Mouse (Mus musculus) midbrain, embryonic 11.5 days (tissue): ENCODE measurements at regions not wholly inside any gene's neighbourhood (a gene's known extent, or its start where the extent isn't known, plus 50 kb on each side); places are given as distances from the start of the nearest gene placed in this dataset.
A peak's percentile ranks its signal among the peaks of the same experiment; 100 is the strongest.

Experiments
- ATAC-seq: fragments of 200-750 bp; cut with Nextera tagmentation; 2 replicates; pipeline ENCODE4 v1.8.0; 2017; ENCODE audit warnings: moderate TSS enrichment, moderate library complexity; ENCODE audit not compliant: low FRiP score
- DNase-seq: peaks from one replicate; pipeline ENCODE4 v3.0.0; 2015; ENCODE audit warnings: low spot score; ENCODE audit errors: missing footprints
- H3K27ac ChIP-seq: fragments of 300-500 bp; sonication (generic); 2 replicates; pipeline ENCODE4 v1.5.1; 2014; ENCODE audit warnings: low read depth, low read length
- H3K27me3 ChIP-seq: fragments of 300-500 bp; sonication (generic); 2 replicates; pipeline ENCODE4 v1.6.1; 2014; ENCODE audit warnings: mild to moderate bottlenecking, low read length, moderate library complexity, mixed read lengths; ENCODE audit not compliant: control insufficient read depth, insufficient read depth
- H3K36me3 ChIP-seq: fragments of 300-500 bp; sonication (generic); 2 replicates; pipeline ENCODE4 v1.6.1; 2014; ENCODE audit warnings: mild to moderate bottlenecking, low read length, moderate library complexity, mixed read lengths; ENCODE audit not compliant: control insufficient read depth, insufficient read depth
- H3K4me1 ChIP-seq: fragments of 300-500 bp; sonication (generic); 2 replicates; pipeline ENCODE4 v1.6.1; 2014; ENCODE audit warnings: low read length; ENCODE audit not compliant: control insufficient read depth, insufficient read depth
- H3K4me2 ChIP-seq: fragments of 300-500 bp; sonication (generic); 2 replicates; pipeline ENCODE4 v1.6.1; 2014; ENCODE audit warnings: mild to moderate bottlenecking, moderate library complexity
- H3K4me3 ChIP-seq: fragments of 300-500 bp; sonication (generic); 2 replicates; pipeline ENCODE4 v1.5.1; 2014; ENCODE audit warnings: low read depth, low read length
- H3K9ac ChIP-seq: fragments of 300-500 bp; sonication (generic); 2 replicates; pipeline ENCODE4 v1.6.1; 2014; ENCODE audit warnings: low read length
- H3K9me3 ChIP-seq: fragments of 300-500 bp; sonication (generic); 2 replicates; pipeline ENCODE4 v1.6.1; 2016; ENCODE audit warnings: low read length; ENCODE audit not compliant: control insufficient read depth
- WGBS: fragments of 180-500 bp; shearing (Covaris S2); extraction: QIAGEN DNeasy Blood & Tissue Kit; methylation state at CpG from one replicate; pipeline ENCODE4 v1.1.7; 2014; 5-methylcytosine and 5-hydroxymethylcytosine counted together

DNA sequence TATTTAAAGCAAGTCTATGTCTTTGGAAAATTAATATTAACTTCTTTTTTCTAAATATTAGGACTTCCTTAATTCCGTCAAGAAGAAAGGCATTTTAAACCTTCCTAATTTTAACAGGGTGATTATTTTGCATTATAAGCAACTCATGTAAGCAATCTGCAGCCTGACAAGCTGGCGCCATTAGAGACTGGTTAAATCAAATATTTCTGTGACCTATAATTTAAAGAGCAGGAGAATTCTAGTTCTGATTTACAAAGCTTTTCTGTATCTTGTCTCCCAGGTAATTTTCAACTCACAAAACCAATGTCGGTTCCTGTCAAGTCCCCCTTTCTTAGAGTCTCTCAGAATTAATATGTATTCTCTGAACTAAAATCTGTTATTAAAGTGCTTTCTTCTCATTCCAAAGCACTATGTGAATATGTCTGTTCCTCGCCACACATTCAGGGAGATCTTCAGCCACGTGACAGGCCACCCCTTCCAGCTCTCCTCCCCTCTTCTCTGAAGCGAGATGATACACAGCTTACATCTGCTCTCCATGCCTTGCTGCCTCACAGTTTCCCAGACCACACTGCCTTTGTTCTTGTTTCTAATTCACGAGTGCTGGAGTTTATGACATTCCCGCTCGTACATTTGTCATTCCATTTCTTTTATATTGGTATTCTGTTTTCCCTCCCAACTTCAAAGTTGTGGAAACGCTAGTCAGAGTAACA lies 244.0 kb upstream of the Zic1 start:
- no peak overlapping the region for H3K4me3 ChIP-seq
- 53% methylated on average over 10 of the region's 10 CpGs for WGBS
- no peaks in the 10 kb centered on the region for H3K36me3 ChIP-seq
- peak; percentile 66; the same call in 1 of the 2 replicates for ATAC-seq
- H3K9ac ChIP-seq = no peak overlapping the region
- DNase-seq = peak; percentile 85
- H3K27ac ChIP-seq = no peak overlapping the region
- no peaks in the 10 kb centered on the region for H3K27me3 ChIP-seq
- no peak overlapping the region for H3K4me2 ChIP-seq
- no peaks in the 10 kb centered on the region for H3K9me3 ChIP-seq
- no peaks in the 10 kb centered on the region for H3K4me1 ChIP-seq

DNA sequence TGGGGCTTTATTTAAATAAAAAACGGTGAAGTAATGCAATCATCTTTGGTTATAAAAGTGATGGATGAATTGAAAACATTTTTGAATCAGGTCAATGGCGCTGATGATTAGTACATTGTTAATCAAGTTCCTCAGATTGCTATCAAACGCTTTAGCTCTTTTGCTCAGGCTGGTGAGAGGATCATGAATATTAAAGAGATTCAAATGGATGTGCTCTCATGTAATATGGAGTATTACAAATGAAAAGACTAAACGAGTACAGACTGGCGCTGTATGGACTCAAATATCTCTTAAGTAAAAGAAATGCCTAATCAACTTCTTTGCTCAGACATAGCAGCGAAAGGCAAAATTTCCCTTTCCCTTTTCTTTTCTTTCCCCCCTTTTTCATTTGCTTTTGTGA lies 236.1 kb upstream of the Zic1 start:
- no peak overlapping the region for H3K4me3 ChIP-seq
- no peaks in the 10 kb centered on the region for H3K9me3 ChIP-seq
- DNase-seq (no peak), ATAC-seq (no peak)
- no peak overlapping the region for H3K9ac ChIP-seq
- no peak overlapping the region for H3K4me2 ChIP-seq
- no peaks in the 10 kb centered on the region for H3K4me1 ChIP-seq
- no peaks in the 10 kb centered on the region for H3K36me3 ChIP-seq
- H3K27me3 ChIP-seq = no peaks in the 10 kb centered on the region
- 78% methylated on average over 6 of the region's 6 CpGs for WGBS
- no peak overlapping the region for H3K27ac ChIP-seq

DNA sequence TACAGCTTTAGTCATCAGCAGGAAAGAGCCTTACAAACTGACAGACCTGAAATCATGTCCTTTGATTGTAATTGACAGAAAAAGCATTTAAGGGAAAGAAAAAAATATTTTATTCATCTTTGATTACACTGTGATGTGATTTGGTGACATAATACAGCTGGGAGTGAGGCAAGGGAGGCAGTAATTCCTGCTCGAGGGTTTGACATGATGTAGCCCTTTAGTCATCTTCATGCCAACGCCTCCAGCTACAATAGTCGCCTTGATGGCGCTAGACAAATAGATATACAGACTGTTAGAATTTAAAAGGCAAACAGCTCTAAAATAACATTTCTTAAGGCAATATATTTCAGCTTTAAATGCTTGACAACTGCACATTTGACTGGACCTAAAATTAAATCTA lies 226.3 kb upstream of the Zic1 start:
- no peak overlapping the region for H3K27ac ChIP-seq
- no peaks in the 10 kb centered on the region for H3K27me3 ChIP-seq
- no peaks in the 10 kb centered on the region for H3K36me3 ChIP-seq
- 69% methylated on average over 4 of the region's 4 CpGs for WGBS
- DNase-seq (no peak), ATAC-seq (no peak)
- no peaks in the 10 kb centered on the region for H3K4me1 ChIP-seq
- H3K9me3 ChIP-seq = no peaks in the 10 kb centered on the region
- no peak overlapping the region for H3K4me2 ChIP-seq
- H3K4me3 ChIP-seq = no peak overlapping the region
- no peak overlapping the region for H3K9ac ChIP-seq

GRCm38 (mm10) chr9:91588756-91589155 lies 223.1 kb upstream of the Zic1 start:
- no peaks in the 10 kb centered on the region for H3K9me3 ChIP-seq

DNA sequence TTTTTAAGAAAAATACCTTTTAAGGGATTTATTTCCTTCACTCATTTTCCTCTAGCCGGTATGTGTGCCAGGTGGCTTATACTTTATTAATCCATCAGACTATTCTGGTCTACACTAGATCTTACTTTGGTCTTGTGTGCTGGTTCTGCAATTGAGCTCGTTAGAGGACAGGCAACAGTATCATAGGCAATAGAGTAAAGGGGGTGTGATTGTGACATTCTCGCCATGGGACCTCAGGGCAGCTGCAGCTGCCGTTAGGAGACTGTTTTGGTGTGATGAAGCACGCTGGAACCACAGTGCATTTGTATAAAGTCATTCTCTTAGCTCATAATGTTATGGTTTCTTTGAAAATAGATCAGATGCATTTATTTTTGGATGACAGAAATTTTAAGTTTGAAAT lies 222.3 kb upstream of the Zic1 start:
- Histone ChIP-seq H3K4me3 (no peak overlapping the region), H3K4me2 (no peak overlapping the region), H3K27ac (no peak overlapping the region; the same call in 1 of the 2 replicates), H3K9me3 (no peaks in the 10 kb centered on the region), H3K27me3 (no peaks in the 10 kb centered on the region), H3K36me3 (no peaks in the 10 kb centered on the region), H3K4me1 (no peaks in the 10 kb centered on the region), H3K9ac (no peak overlapping the region)
- DNase-seq (no peak), ATAC-seq (no peak)
- 73% methylated on average over 5 of the region's 5 CpGs for WGBS

More at GRCm38 (mm10) chr9:91588756-91589155, 223.1 kb upstream of the Zic1 start:
- 77% methylated on average over 6 of the region's 6 CpGs for WGBS
- H3K4me3 ChIP-seq = no peak overlapping the region
- no peaks in the 10 kb centered on the region for H3K36me3 ChIP-seq
- ATAC-seq (no peak), DNase-seq (no peak)
- H3K9ac ChIP-seq = no peak overlapping the region
- H3K4me1 ChIP-seq = no peaks in the 10 kb centered on the region
- H3K27ac ChIP-seq = no peak overlapping the region
- no peaks in the 10 kb centered on the region for H3K27me3 ChIP-seq
- H3K4me2 ChIP-seq = no peak overlapping the region

- H3K4me1 ChIP-seq = no peaks in the 10 kb centered on the region
- no peaks in the 10 kb centered on the region for H3K9me3 ChIP-seq
- ATAC-seq = no peak
- H3K4me2 ChIP-seq = no peak overlapping the region
- WGBS = 91% methylated on average over 7 of the region's 7 CpGs
- H3K9ac ChIP-seq = no peak overlapping the region
- no peak overlapping the region for H3K27ac ChIP-seq
- DNase-seq = no peak
- no peaks in the 10 kb centered on the region for H3K27me3 ChIP-seq
- H3K4me3 ChIP-seq = no peak overlapping the region
- no peaks in the 10 kb centered on the region for H3K36me3 ChIP-seq
Measured at GRCm38 (mm10) chr9:91587271-91587670, 221.7 kb upstream of the Zic1 start.

- no peak overlapping the region for H3K9ac ChIP-seq
- H3K4me1 ChIP-seq = no peaks in the 10 kb centered on the region
- WGBS = 87% methylated on average over 5 of the region's 5 CpGs
- no peak overlapping the region for H3K27ac ChIP-seq
- ATAC-seq = no peak
- H3K4me3 ChIP-seq = no peak overlapping the region
- no peaks in the 10 kb centered on the region for H3K27me3 ChIP-seq
- H3K9me3 ChIP-seq = no peaks in the 10 kb centered on the region
- no peak overlapping the region for H3K4me2 ChIP-seq
- no peak for DNase-seq
- no peaks in the 10 kb centered on the region for H3K36me3 ChIP-seq
Measured at GRCm38 (mm10) chr9:91586635-91587034, 221.0 kb upstream of the Zic1 start.

DNA sequence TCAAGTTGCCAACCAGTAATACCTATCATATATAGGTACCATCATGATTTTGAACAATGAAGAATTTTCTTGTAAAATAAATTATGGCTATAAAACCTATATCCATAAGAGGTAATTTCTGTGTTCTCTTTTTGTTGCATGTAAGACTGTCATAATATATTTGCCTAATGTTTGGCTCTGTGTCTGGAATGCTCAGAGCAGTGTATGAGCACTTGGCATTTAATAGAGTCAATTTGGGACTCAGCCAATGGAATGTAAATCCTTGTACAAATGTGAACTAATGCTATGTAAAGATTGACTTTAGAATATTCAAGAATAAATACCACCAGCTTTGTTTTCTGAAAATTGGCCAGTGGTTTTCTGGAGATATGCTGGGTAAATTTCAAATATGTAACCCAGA lies 208.5 kb upstream of the Zic1 start:
- Histone ChIP-seq H3K9ac (no peak overlapping the region), H3K36me3 (no peaks in the 10 kb centered on the region), H3K9me3 (no peaks in the 10 kb centered on the region), H3K27me3 (no peaks in the 10 kb centered on the region), H3K4me2 (no peak overlapping the region), H3K4me1 (no peaks in the 10 kb centered on the region), H3K4me3 (no peak overlapping the region), H3K27ac (no peak overlapping the region)
- DNase-seq = no peak
- ATAC-seq = no peak

- H3K9me3 ChIP-seq = no peaks in the 10 kb centered on the region
- no peak for ATAC-seq
- no peak overlapping the region for H3K4me3 ChIP-seq
- H3K9ac ChIP-seq = no peak overlapping the region
- no peaks in the 10 kb centered on the region for H3K36me3 ChIP-seq
- H3K4me2 ChIP-seq = no peak overlapping the region
- 88% methylated on average over 5 of the region's 5 CpGs for WGBS
- H3K4me1 ChIP-seq = no peaks in the 10 kb centered on the region
- no peak overlapping the region for H3K27ac ChIP-seq
- DNase-seq = no peak
- H3K27me3 ChIP-seq = no peaks in the 10 kb centered on the region
Measured at GRCm38 (mm10) chr9:91566006-91566641, 200.5 kb upstream of the Zic1 start.
